Mouse (Mus musculus): ENCODE data around the gene Pofut1. TPM values are rescaled to one million over a fixed set of nuclear protein-coding genes. Genes with fewer than 3 reads are reported as not detected.
"Not testable (repeated sequence)": the region's sequence is repeated elsewhere in the genome, so short reads cannot be mapped to it uniquely, and the experiment has no call there.

The Pofut1 gene
- total RNA-seq, 2 experiments from 2014 or later, result 14.9 to 18.4 TPM

DNA sequence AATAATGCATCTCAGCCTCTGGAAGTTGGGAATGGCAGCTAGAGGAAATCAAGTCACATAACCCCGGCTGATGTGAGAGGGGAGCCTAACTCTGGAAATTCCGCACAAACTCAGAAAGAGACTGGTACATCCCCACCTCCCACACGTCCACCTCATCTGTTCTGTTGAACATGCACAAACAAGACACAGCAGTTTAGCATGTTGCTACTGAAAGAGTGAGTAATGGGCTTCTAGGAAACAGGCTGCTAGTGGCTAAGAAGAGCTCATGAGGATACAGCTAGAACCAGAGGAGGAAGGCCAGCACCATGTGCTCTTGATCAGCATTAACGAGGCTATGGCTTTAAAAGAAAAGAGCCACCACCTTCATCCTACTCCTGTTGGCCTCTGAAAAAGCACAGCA lies 3.4 kb upstream of the Pofut1 start:
- intact Hi-C loops (cut with DNase I), result no loop called here
- DNase-seq (ENCODE audit: low spot score in 2 of 2), result no peak

GRCm38 (mm10) chr2:153238406-153238805 lies 2.9 kb upstream of the Pofut1 start:
- intact Hi-C loops (cut with DNase I), result no loop called here
- DNase-seq (ENCODE audit: low spot score in 2 of 2), result no peak

GRCm38 (mm10) chr2:153239021-153239859 lies 2.1 kb upstream of the Pofut1 start:
- no peak for DNase-seq (ENCODE audit: low spot score in 2 of 2)
- intact Hi-C loops (cut with DNase I), result no loop called here

- no peak for DNase-seq (ENCODE audit: low spot score in 2 of 2)
- intact Hi-C loops (cut with DNase I), result loop anchor here (2.0 to 5.0 kb wide), 2 partner anchors 78 to 105 kb away; partner anchors contain the start of genes Asxl1 and Tm9sf4
Measured at GRCm38 (mm10) chr2:153239860-153240480, 1.4 kb upstream of the Pofut1 start.

GRCm38 (mm10) chr2:153240701-153241235 lies 565 bp upstream of the Pofut1 start:
- intact Hi-C loops (cut with DNase I), result loop anchor here (2.0 to 5.0 kb wide), 2 partner anchors 78 to 104 kb away; partner anchors contain the start of genes Asxl1 and Tm9sf4
- DNase-seq (ENCODE audit: low spot score in 2 of 2), result peak in 1 of 2 experiments; percentile 17

- intact Hi-C loops (cut with DNase I), result loop anchor here (5.0 kb wide), 1 partner anchor 80 kb away; the partner anchor contains the start of gene Tm9sf4
- no peak for DNase-seq (ENCODE audit: low spot score in 2 of 2)
Measured at GRCm38 (mm10) chr2:153242156-153242555, 823 bp downstream of the Pofut1 start.

DNA sequence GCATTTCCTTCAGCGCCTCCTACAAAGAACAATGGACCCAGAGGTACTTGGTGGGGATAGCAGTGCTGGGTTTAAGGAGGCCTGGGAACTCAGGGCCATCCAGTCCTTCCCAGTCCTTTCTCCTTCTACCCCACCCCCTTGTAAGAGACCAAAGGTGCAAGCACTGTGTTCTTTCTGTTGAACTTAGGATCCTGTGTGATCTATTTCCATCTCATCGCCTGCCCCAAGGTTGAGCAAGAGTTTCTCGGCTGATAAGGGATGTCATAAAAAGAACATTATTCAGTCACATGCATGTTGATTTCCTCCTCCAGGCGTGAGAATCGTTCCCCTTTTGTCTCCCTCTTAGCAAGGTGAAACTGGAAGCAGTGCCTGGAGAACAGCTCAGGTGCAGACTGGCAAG lies 8.4 kb downstream of the Pofut1 start:
- intact Hi-C loops (cut with DNase I), result no loop called here
- no peak for DNase-seq (ENCODE audit: low spot score in 2 of 2)

GRCm38 (mm10) chr2:153256604-153257003 lies 15.3 kb downstream of the Pofut1 start:
- no peak for DNase-seq (ENCODE audit: low spot score in 2 of 2)
- intact Hi-C loops (cut with DNase I), result no loop called here

DNA sequence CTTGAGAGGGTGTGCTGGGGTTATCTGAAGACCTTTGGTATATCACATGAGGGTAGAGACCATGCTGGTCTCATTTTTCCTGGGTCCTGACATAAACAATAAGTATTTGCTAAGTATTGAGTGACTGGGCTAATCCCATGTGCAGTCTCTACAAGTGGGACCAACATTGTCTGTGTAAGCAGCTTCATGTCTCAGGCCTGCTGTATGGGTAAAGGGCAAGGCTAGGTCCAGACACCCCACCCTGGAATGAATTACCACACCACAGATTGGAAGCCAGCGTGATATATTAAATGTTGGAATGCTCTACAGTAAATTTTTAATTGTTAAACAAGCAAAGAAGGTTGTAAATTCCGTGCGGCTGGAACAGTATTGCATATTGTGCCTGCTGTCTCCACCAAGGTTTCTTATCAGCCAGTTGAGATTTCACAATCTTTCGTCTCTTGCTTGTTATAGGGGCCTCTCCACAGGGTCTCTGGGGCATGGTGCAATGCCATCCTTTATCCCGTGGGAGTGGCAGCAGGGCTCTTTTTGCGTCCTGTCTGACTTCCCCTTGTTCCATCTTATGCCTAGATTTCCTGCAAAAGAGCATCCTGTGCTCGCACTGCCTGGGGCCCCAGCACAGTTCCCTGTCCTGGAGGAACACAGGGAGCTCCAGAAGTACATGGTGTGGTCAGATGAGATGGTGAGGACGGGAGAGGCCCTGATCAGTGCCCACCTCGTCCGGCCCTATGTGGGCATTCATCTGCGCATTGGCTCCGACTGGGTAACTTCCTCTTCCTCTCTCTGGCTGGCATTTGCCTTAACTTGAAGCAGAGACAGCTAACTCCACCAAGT lies 17.9 kb downstream of the Pofut1 start:
- no peak for DNase-seq (ENCODE audit: low spot score in 2 of 2)
- intact Hi-C loops (cut with DNase I), result no loop called here

DNA sequence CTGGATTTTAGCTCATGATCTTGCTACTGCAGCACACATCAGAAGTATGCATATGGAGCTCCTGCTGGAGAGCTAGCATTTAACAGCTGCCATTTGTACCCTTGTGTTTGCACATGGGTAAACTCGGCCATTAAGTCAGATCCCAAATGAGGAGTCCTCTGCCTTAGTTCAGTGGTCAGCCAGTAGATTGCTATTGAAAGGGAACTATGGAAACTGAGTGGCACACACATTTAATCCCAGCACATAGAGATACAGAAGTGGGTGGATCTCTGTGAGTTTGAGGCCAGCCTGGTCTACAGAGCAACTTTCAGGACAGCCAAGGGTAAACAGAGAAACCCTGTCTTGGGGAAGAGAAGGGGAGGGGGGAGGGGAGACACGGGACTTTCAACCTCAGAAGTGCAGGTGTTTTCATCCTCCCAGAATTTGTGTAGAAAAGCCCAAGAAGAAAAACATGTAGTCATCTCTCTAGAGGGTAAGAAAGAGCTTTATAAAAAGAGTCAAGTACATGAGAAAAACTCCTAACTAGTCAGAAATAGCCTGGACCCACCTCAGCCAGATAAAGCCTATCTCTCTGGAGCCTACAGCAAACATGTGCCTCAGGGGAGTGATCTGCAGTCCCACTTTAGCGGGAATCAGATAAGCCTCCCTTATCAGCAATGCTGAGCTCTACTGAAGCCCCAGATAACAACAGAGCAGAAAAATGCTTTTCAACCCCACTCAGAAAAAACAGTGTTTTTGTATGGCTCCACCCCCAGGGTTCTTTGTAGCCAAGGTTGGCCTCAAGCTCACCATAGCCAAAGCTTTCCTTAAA lies 18.7 kb downstream of the Pofut1 start:
- DNase-seq (ENCODE audit: low spot score in 2 of 2), result no peak
- intact Hi-C loops (cut with DNase I), result no loop called here

GRCm38 (mm10) chr2:153263053-153263452 lies 21.7 kb downstream of the Pofut1 start:
- intact Hi-C loops (cut with DNase I), result no loop called here
- no peak for DNase-seq (ENCODE audit: low spot score in 2 of 2)

GRCm38 (mm10) chr2:153267331-153267730 lies 26.0 kb downstream of the Pofut1 start:
- intact Hi-C loops (cut with DNase I), result no loop called here
- DNase-seq (ENCODE audit: low spot score in 2 of 2), result no peak

- DNase-seq (ENCODE audit: low spot score in 2 of 2); intact Hi-C loops (cut with DNase I): not testable (repeated sequence)
Measured at GRCm38 (mm10) chr2:153270231-153270915, 29.0 kb downstream of the Pofut1 start.

DNA sequence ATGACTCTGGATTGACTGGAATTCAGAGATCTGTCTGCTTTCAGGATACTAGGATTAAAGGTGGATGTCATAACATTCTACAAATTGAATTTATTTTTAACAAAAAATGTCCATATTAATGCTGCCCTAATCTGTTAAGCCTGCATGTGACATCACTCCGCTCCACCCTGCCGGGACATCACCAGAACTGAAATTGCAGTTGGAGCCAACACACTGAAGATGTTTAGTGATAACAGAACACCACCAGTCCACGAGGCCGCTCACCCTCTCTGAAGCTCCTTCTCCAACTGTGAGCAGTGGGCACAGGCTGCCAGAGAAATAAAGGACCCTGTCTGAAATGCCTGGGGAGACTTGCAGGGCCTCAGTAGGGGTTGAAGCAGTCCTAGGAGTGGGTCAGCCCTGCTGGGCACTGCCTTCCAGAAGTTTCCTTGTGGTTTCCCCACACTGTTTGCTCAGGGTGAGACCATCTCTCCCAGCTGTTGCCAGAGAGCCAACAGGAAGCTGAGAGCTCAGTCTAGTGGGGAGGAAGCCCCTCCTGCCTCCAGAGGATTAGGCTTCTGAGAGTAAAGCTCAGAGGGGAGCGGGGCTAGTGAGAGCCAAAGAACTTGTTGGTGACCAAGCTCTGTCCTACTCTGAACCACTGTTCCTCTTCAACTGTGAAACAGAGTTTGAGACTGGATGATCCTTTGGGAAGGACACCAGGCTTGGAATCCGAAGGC lies 33.0 kb downstream of the Pofut1 start:
- intact Hi-C loops (cut with DNase I), result not testable (repeated sequence)

GRCm38 (mm10) chr2:153274919-153275247 lies 33.5 kb downstream of the Pofut1 start:
- no peak for DNase-seq (ENCODE audit: low spot score in 2 of 2)
- intact Hi-C loops (cut with DNase I), result no loop called here

More for the DNA sequence above, 33.0 kb downstream of the Pofut1 start:
- DNase-seq (ENCODE audit: low spot score in 2 of 2), result not testable (repeated sequence)

- DNase-seq (ENCODE audit: low spot score in 2 of 2); intact Hi-C loops (cut with DNase I): not testable (repeated sequence)
Measured at GRCm38 (mm10) chr2:153275577-153275976, 34.2 kb downstream of the Pofut1 start.

DNA sequence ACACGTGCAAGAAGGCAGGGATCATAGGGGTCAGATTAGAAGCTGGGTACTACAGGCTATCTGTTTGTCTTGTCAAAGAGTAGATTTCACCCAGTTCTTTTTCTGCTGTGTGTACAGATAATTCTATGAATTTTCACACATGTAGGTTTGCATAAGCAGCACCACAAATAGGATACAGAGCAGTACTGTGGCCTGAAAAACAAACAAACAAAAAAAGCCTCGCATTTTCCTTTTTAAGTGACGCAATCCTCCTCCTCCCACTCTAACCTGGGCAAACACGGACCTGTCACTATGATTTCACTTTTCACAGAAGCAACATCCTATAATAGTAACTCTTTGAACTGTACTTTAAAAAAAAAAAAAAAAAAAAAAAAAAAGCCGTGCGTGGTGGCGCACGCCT lies 35.1 kb downstream of the Pofut1 start:
- DNase-seq (ENCODE audit: low spot score in 2 of 2), result no peak
- intact Hi-C loops (cut with DNase I), result no loop called here

DNA sequence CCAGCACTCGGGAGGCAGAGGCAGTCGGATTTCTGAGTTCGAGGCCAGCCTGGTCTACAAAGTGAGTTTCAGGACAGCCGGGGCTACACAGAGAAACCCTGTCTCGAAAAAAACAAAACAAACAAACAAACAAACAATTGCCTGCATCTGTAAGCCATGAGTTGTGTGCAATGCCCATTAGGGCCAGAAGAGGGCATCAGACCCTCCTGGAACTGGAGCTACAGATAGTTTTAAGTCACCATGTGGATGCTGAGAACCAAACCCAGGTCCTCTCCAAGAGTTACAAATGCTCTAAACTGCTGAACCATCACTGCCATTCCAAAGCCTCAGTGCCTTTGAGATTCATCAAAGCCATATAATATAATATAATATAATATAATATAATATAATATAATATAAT lies 35.5 kb downstream of the Pofut1 start:
- intact Hi-C loops (cut with DNase I); DNase-seq (ENCODE audit: low spot score in 2 of 2): not testable (repeated sequence)

Measured in left cerebral cortex, postnatal 36 days (tissue).